Mouse (Mus musculus) testis, postnatal 10 days (tissue): Measurements from ENCODE around the gene Nudt13.
A peak's percentile ranks its signal among the peaks of the same experiment; 100 is the strongest.
"Not testable (repeated sequence)": the region's sequence is repeated elsewhere in the genome, so short reads cannot be mapped to it uniquely, and the experiment has no call there.

ENCODE experiments used
- DNase-seq: peaks from one replicate; pipeline ENCODE4 v3.0.0; 2021; ENCODE audit warnings: low spot score

Nudt13 gene

GRCm38 (mm10) chr14:20294117-20294892 is at the start of gene Nudt13:
Gene Nudt13 (plus strand): TSS chr14:20294697.
- peak; percentile 65 for DNase-seq

DNA sequence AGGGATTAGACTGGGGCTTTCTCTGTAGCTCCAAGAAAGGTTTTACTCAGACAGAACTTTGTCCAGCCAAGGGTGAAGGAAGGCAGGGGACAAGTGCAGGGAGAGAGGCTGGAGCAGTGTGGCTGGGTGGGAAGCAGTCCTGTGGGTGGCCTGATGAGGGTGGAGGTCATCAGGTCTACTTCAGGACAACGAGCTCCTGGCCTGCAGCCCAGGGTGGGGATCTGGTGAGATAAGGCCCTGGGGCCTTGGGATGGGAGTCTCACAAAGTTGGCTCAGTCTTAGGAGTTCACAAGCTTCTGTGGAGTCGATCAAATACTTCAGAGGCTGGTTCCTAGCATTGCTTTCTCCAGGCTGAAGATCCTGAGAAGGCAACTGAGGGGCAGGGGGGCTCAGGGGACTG is 49.2 kb upstream of the Nudt13 start:
- DNase-seq = peak; percentile 62

GRCm38 (mm10) chr14:20245861-20246260 is 48.6 kb upstream of the Nudt13 start:
- no peak for DNase-seq

DNA sequence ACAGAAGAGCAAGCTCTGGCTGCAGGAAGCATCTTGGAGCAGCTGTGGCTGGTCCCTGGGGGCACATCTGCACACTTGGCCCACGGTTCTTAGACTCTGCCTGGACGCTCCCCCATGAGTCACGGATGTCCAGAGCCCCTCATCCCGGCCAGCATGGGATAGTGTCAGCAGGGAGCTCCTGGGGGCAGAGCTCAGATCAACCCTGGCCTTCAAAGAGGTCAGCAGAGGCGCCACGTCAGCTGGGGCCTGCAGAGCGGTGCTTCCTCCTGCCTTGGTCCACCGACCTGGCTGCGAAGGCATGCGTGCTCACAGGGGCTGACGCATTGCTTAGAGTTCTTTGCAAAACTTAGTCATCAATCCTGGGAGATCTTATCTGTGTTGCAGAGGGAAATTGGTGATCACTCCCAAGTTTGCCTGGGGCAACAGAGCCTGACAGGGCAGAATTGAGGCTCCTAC is 47.7 kb upstream of the Nudt13 start:
- peak; percentile 61 for DNase-seq

GRCm38 (mm10) chr14:20248001-20248400 is 46.5 kb upstream of the Nudt13 start:
- DNase-seq = no peak

DNA sequence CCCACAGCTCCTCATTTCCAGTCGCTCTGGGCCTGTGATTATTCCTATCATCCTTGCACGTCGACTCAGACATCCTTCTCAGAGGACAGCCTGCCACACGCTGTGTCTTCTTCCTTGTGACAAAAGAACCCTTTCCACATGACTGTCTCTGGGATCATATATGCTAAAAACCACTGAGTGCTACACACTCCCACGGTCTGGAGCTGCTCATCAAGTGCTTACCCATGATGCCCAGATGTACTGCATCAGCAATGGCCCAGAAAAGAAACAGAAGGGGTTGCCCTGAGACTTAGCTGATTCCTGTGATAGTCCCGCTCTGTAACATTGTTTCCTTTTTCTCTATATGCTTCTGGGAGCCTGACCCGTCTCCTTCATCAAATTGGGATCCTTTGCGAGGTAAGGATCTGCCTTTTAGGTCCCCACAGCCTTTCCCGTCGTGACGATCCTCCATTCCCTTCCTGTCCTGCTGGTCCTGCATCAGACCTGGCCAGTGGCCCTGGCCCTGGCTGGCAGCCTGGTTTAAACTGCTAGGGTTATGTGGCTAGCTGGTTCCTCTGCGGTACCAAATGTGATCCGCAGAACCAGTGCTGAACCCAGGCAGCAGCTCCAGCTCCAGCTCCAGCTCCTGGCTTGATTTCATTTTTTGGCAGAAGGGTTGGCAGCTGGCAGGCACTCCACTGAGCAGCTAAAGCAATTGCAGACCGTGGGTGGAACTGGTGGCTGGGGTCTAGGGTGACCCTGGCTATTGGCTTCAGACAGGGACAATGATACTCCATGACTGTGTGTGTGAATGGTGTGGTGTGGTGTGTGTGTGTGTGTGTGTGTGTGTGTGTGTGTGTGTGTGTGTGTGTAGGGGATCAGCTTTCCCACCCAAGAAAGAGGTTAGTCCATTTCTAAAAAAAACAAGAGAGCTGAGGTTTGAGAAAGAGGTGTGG is 44.0 kb upstream of the Nudt13 start:
- DNase-seq = no peak

GRCm38 (mm10) chr14:20258185-20259113 is 36.0 kb upstream of the Nudt13 start:
- peak; percentile 89 for DNase-seq

GRCm38 (mm10) chr14:20262346-20262745 is 32.2 kb upstream of the Nudt13 start:
- no peak for DNase-seq

GRCm38 (mm10) chr14:20268421-20268820 is 26.1 kb upstream of the Nudt13 start:
- no peak for DNase-seq

GRCm38 (mm10) chr14:20269082-20269809 is 25.3 kb upstream of the Nudt13 start, which contains the start of gene Kcnk16:
Gene Kcnk16 (minus strand): TSS chr14:20269199.
- no peak for DNase-seq

DNA sequence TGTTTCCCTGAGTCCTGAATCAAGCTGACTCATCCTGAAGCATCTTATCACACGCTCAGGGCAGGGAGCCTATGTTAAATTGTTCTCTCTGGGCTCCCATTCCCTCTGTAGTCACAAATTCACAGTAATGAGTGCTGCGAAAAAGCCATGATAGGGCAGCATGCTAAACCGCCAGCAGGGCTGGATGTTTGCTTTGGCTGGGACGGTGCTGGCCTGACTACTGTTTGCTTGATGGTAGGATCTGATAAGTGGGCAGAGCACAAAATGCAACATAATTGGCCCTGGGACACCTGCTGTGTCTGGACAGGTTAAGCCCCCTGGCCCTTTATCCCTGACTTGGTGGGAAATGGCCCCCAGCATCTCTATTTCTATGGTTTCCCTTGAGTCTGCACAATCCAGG is 3.1 kb upstream of the Nudt13 start:
- no peak for DNase-seq

- no peak for DNase-seq
Observed at GRCm38 (mm10) chr14:20294947-20295346, 450 bp downstream of the Nudt13 start.

DNA sequence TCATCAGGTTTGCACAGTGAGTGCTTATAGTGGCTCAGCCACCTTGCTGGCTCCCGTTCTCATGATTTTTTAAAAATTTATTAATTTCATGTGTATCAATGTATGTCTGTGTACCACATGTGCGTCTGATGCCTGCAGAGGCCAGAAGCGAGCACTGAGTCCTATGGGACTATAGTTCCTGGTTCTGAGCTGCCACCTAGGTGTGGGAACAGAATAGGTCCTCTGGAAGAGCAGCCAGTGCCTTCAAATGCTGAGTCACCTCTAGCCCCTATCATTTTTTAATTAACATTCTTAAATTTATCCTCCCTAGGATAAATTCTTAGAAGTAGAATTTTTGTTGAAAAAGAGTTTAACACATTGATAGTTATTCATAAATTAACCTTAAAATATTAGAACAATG is 3.1 kb downstream of the Nudt13 start:
- no peak for DNase-seq

DNA sequence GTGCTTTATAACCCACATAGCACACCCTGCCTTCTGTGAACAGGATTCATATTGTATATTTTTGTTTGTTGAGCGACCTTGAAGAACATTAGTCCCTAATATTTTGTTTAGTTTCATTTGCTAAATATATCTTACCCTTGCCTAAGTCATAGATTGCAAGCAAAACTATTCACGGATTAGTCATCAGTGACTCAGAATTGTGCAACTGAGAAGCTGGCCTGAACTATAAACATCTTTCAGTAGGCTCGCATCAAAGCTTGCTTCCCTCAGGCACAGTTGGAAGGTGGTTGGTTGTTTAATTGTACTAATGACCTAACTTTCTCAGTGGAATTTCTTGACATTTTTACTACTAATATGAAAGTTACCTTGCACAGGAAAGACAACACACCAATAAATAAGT is 3.6 kb downstream of the Nudt13 start:
- no peak for DNase-seq

DNA sequence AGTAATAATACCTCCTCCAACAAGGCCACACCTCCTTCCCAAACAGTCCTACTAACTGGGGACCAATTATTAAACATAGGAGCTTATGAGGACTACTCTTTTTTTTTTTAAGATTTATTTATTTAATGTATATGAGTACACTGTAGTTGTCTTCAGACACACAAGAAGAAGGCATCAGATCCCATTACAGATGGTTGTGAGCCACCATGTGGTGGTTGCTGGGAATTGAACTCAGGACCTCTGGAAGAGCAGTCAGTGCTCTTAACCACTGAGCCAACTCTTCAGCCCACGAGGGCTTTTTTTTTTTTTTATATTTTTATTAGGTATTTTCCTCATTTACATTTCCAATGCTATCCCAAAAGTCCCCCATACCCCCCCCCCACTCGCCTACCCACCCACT is 10.6 kb downstream of the Nudt13 start:
- not testable (repeated sequence) for DNase-seq

GRCm38 (mm10) chr14:20315137-20315536 is 20.6 kb downstream of the Nudt13 start:
- no peak for DNase-seq

DNA sequence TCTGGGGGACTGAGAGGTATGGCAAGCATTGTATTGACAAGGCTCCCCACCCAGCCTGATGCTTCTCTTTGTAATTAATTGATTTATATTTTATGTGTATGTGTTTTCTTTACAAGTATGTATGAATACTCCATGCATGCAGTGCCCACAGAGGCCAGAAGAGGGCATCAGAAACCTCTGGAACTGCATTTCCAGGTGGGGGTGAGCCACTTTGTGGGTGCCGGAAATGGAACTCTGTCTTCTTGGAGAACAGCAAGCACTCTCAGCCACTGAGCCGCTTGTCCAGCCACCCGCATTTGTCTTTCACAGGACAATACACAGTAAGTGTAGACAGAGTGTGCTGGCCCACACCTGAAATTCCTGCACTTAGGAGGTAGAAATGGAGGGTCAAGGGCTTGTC is 24.9 kb downstream of the Nudt13 start:
- DNase-seq = peak; percentile 74

DNA sequence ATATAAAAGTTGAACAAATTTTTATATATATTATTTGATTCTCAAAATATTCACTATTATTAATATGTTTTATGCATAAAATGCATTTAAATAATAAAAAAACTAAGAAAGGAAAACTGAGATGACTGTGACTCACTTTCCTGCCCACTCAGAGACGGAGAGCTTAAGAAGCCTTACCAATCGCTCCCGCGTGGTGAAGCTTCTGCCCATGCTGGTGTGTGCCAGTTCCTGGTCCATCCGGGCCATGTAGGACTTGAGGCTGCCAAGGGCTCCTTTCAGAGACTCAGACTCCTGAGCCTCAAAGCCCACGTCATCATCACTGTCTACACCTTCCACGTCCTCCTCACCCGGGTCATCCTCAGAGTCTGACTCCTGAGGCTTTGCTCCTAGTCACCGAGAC is 29.7 kb downstream of the Nudt13 start:
- no peak for DNase-seq

DNA sequence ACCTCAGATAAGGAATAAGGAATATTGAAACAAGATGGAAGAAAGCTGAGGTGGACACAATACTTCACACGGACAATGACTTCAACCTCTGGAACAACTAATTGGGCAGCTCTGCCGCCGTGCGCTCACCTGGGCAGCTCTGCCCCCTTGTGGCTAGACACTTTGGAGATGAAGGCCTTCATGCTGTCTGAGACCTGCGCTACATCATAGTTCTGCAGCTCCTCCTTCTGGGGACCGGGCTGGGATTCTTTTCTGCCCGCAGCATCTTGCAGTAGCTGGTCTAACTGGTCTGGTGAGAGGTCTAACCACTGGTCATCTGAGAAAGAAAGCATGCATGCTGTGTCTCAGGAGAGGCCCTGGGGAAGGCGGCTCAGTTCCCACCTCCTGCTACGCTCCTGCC is 34.0 kb downstream of the Nudt13 start:
- peak; percentile 56 for DNase-seq

GRCm38 (mm10) chr14:20331316-20331715 is 36.8 kb downstream of the Nudt13 start:
- no peak for DNase-seq

DNA sequence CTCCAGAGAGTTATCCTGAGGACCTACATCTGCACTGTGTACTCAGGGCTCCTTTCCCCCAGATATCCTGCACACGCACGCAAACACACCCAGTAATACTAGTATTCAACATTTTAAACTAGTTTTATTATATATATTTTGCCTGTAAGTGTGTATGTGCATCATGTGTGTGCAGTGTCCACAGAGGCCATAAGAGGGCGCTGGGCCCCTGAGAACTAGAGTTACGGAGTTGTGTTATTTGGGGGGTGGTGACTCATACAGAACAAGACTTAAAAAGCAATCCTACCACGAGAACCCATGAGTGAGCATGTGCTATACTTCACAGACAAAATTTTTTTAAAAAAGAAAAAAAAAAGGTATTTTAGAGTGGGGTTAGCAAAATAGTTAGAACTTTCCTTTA is 44.9 kb downstream of the Nudt13 start:
- DNase-seq = no peak
